Mouse (Mus musculus) erythroblast, embryonic 14.5 days (primary cell): ENCODE results near the gene Gtpbp2.

Source experiments
- GATA1 ChIP-seq: IDR thresholded peaks from 2 replicates; pipeline ENCODE4 v1.6.1; 2012; ENCODE audit warnings: low read length, inconsistent platforms, mixed read lengths
- TAL1 ChIP-seq: IDR thresholded peaks from 3 replicates; pipeline ENCODE4 v1.6.1; 2012; ENCODE audit warnings: low read length, inconsistent platforms, mixed read lengths

DNA sequence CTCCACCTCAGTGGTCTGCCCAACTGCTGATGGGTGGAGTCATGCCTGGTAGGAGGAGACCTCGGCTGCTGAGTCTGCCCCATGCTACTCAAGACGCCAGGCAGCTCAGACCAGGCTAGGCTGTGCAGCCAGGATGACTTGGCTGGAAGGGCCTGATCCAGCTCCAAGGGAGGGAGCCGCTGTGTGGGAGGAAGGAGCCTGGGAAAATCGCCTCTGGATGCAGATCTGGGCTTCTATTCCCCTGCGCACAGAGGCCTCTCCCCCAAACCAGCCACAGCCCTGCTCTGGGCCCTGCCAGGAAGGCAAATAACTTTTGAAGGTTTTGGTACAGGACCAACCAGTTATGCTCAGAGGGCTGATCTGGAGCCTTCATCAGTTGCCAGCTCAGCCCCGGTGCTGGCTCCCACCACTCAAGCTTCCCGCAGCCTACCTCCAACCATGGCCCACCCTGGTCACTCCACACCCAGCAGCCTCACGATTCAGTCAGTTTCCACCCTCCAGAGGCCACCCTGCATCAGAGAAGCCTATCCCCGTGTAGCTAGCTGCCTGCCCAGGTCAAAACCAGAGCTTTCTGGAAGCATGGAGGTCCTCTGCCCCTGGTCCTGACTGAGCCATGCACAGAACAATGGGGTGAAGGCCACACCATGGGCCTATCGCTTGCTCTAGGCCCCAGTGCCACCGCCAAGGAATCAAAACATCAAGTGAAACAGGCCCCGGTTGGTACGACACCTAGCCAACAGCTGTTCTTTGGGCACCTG lies 30.9 kb upstream of the Gtpbp2 start:
- TF ChIP-seq GATA1 (no peak), TAL1 (no peak)
